Mouse (Mus musculus) adrenal gland, adult 18-20 months (tissue): ENCODE data around the gene Gm10118. TPM values are rescaled to one million over a fixed set of nuclear protein-coding genes. Genes with fewer than 3 reads are reported as not detected.
A peak's percentile ranks its signal among the peaks of the same experiment; 100 is the strongest.

Source experiments
- DNase-seq, 2 experiments: peaks; one replicate each; pipeline ENCODE4 v3.0.0; 2021 to 2022; ENCODE audit warnings: low spot score in 2 of 2
- long read RNA-seq, 2 experiments: library from polyadenylated mRNA; stranded (forward); transcript quantifications; one replicate each; pipeline ENCODE4 v2.0.0; 2021
- total RNA-seq, 2 experiments: library from RNA; stranded (reverse); gene quantifications; 1 replicate in 1 of 2; 2 replicates in 1 of 2; pipeline ENCODE4 v1.2.3; 2021

Gm10118 gene
- total RNA-seq, result not detected
- long read RNA-seq, experiment 1, result 0 reads
- long read RNA-seq, experiment 2, result 0 reads

- no peak for DNase-seq
Observed at GRCm38 (mm10) chr10:63927334-63927733, at the start of gene Gm10118. TSS of gene Gm10118 (minus strand) at chr10:63927434.

GRCm38 (mm10) chr10:63972300-63972699 is 45.1 kb upstream of the Gm10118 start:
- DNase-seq, result no peak

- peak in 1 of 2 experiments; percentile 23 for DNase-seq
Observed at GRCm38 (mm10) chr10:63954308-63954930, 27.2 kb upstream of the Gm10118 start.

- no peak for DNase-seq
Observed at GRCm38 (mm10) chr10:63951481-63951880, 24.2 kb upstream of the Gm10118 start.

DNA sequence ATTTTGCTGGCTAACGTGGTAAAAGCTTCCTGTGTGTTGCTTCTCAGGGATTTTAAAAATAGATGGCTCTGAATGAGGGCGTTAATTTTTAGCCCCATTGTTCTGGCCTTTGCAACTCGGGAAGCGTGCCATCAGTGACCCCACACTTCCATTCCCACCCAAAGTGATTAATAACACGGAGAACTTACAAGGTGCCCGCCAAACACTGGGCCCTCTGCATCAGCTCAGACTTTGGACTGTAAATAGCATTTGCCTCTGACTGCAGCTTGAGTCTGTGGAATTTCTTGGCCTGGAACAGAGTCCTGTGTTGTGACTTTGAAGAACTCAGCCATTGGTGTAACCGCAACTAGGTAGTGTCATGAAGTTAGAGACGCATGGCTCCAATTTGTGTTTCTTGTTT is 23.6 kb upstream of the Gm10118 start:
- no peak for DNase-seq

- no peak for DNase-seq
Observed at GRCm38 (mm10) chr10:63947266-63947665, 20.0 kb upstream of the Gm10118 start.

DNA sequence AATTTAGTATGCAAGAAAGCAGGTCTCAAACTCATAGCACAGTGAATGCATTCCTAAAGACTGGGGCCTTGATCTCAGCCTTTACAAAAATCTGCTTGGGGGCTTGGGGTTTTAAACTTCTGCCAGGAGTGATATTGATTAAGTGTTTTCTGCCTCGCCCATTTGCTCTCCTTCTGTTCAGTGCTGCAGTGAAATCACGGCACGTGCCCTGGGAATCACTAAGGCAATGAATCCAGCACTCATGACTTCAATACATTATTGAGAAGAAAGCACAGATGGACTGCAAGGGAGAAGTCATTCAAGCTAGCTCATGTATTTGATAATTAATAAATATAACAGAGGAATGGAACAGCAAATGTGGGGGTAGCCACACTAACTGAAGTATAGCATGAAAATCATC is 18.3 kb upstream of the Gm10118 start:
- DNase-seq, result no peak

- no peak for DNase-seq
Observed at GRCm38 (mm10) chr10:63933946-63934345, 6.7 kb upstream of the Gm10118 start.

GRCm38 (mm10) chr10:63908878-63909277 is 18.4 kb downstream of the Gm10118 start:
- DNase-seq, result no peak

DNA sequence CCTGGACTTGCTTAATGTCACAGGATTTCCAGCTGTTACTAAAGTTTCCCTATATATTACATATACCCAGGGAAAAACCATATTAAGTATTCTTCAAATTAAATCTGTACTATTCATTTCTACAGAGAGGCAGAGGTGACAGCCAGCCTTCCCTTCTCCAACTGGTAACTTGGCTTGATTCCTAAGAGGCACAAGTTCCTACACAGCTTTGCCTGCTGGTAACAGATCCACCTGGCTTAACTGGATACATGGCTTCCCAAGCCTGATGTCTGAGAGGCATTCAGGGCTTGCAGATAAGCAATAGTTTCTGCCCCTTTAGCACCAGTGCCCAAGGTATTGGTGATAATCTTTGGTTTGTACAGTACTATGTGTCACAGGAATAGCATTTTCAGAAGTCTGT is 27.3 kb downstream of the Gm10118 start:
- DNase-seq, result no peak

- no peak for DNase-seq
Observed at GRCm38 (mm10) chr10:63894612-63895011, 32.6 kb downstream of the Gm10118 start.

- no peak for DNase-seq
Observed at GRCm38 (mm10) chr10:63886449-63887088, 40.7 kb downstream of the Gm10118 start.

- DNase-seq, result no peak
Observed at GRCm38 (mm10) chr10:63880462-63880903, 46.8 kb downstream of the Gm10118 start.

Other genes starting within 250 kb of the Gm10118 start
- 1 to 10 TPM in 1 of 2 experiments, under 1 TPM in 1; 0.96 to 1.2 TPM for gene Lrrtm3, start 162.8 kb upstream of the Gm10118 start, total RNA-seq